Mouse (Mus musculus) bone marrow macrophage, adult 2 months (primary cell): Measurements from ENCODE around the gene Eml6. TPM values are rescaled to one million over a fixed set of nuclear protein-coding genes. Genes with fewer than 3 reads are reported as not detected.
"Not testable (repeated sequence)": the region's sequence is repeated elsewhere in the genome, so short reads cannot be mapped to it uniquely, and the experiment has no call there.

Experiments used
- H3K27ac ChIP-seq: 2 replicates; pipeline ENCODE4 v1.5.1; 2012; ENCODE audit warnings: low read depth, low read length; ENCODE audit not compliant: insufficient read depth
- H3K4me1 ChIP-seq: 2 replicates; pipeline ENCODE4 v1.6.1; 2012; ENCODE audit warnings: low read length; ENCODE audit not compliant: control insufficient read depth, insufficient read depth
- H3K4me3 ChIP-seq: 2 replicates; pipeline ENCODE4 v1.5.1; 2012; ENCODE audit warnings: mild to moderate bottlenecking, low read length, moderate library complexity; ENCODE audit not compliant: insufficient read depth
- CTCF ChIP-seq: IDR thresholded peaks from 2 replicates; pipeline ENCODE4 v1.5.1; 2012; ENCODE audit warnings: low read depth, mild to moderate bottlenecking, low read length, moderate library complexity
- POLR2A ChIP-seq: IDR thresholded peaks from 2 replicates; pipeline ENCODE4 v1.6.1; 2012; ENCODE audit warnings: mild to moderate bottlenecking, low read depth, low read length, borderline replicate concordance
- polyA plus RNA-seq: library from polyadenylated mRNA; stranded (reverse); fragments of >200 nt; gene quantifications from 2 replicates; pipeline ENCODE4 v1.2.4, GENCODE M21; 2012; ENCODE audit not compliant: missing spikeins, insufficient read depth, insufficient read length

The Eml6 gene
- polyA plus RNA-seq, 1 experiment: 2.5 TPM

- H3K27ac ChIP-seq: peak overlapping the region; percentile 27
- TF ChIP-seq POLR2A (no peak), CTCF (no peak)
- H3K4me1 ChIP-seq: peaks cover 16% of the 10 kb centered on the region
- no peak overlapping the region for H3K4me3 ChIP-seq
Measured at GRCm38 (mm10) chr11:29861750-29862397, 164.0 kb downstream of the Eml6 start.

GRCm38 (mm10) chr11:29861040-29861439 is 164.8 kb downstream of the Eml6 start:
- peaks cover 16% of the 10 kb centered on the region for H3K4me1 ChIP-seq
- no peak overlapping the region for H3K4me3 ChIP-seq
- H3K27ac ChIP-seq: no peak overlapping the region
- TF ChIP-seq CTCF: no peak
- TF ChIP-seq POLR2A: no peak

GRCm38 (mm10) chr11:29840606-29841227 is 185.1 kb downstream of the Eml6 start:
- Histone ChIP-seq H3K27ac (peak overlapping the region; percentile 21; the same call in 1 of the 2 replicates), H3K4me3 (no peak overlapping the region), H3K4me1 (peaks cover 17% of the 10 kb centered on the region)
- TF ChIP-seq POLR2A (no peak), CTCF (no peak)

- peaks cover 17% of the 10 kb centered on the region for H3K4me1 ChIP-seq
- H3K27ac ChIP-seq: peak overlapping the region; percentile 21
- H3K4me3 ChIP-seq: no peak overlapping the region
- TF ChIP-seq CTCF (no peak), POLR2A (no peak)
Measured at GRCm38 (mm10) chr11:29839781-29840180, 186.1 kb downstream of the Eml6 start.

GRCm38 (mm10) chr11:29837066-29837465 is 188.8 kb downstream of the Eml6 start:
- peaks cover 17% of the 10 kb centered on the region for H3K4me1 ChIP-seq
- TF ChIP-seq CTCF (no peak), POLR2A (no peak)
- no peak overlapping the region for H3K27ac ChIP-seq
- H3K4me3 ChIP-seq: no peak overlapping the region

- Histone ChIP-seq H3K4me3 (no peak overlapping the region), H3K4me1 (peaks cover 9% of the 10 kb centered on the region), H3K27ac (no peak overlapping the region)
- TF ChIP-seq CTCF (no peak), POLR2A (no peak)
Measured at GRCm38 (mm10) chr11:29827729-29828128, 198.1 kb downstream of the Eml6 start.

- no peak for TF ChIP-seq CTCF
- TF ChIP-seq POLR2A: no peak
- Histone ChIP-seq H3K4me3 (no peak overlapping the region), H3K27ac (no peak overlapping the region), H3K4me1 (peaks cover 11% of the 10 kb centered on the region)
Measured at GRCm38 (mm10) chr11:29826001-29826400, 199.8 kb downstream of the Eml6 start.

- not testable (repeated sequence) for H3K4me3 ChIP-seq, H3K27ac ChIP-seq
- peaks cover 11% of the 10 kb centered on the region for H3K4me1 ChIP-seq
Measured at GRCm38 (mm10) chr11:29825271-29825718, 200.5 kb downstream of the Eml6 start, which contains the start of gene 4931440F15Rik. Gene 4931440F15Rik (minus strand): TSS chr11:29825668.

- H3K4me1 ChIP-seq: peaks cover 11% of the 10 kb centered on the region
- H3K4me3 ChIP-seq, H3K27ac ChIP-seq: not testable (repeated sequence)
Measured at GRCm38 (mm10) chr11:29824474-29825270, 201.2 kb downstream of the Eml6 start.

- Histone ChIP-seq H3K4me1 (peaks cover 11% of the 10 kb centered on the region), H3K27ac (peak overlapping the region; percentile 66), H3K4me3 (no peak overlapping the region)
- no peak for TF ChIP-seq CTCF
- no peak for TF ChIP-seq POLR2A
Measured at GRCm38 (mm10) chr11:29823141-29823540, 202.7 kb downstream of the Eml6 start.
